Mouse (Mus musculus): ENCODE measurements around the gene Cpne9.

DNA sequence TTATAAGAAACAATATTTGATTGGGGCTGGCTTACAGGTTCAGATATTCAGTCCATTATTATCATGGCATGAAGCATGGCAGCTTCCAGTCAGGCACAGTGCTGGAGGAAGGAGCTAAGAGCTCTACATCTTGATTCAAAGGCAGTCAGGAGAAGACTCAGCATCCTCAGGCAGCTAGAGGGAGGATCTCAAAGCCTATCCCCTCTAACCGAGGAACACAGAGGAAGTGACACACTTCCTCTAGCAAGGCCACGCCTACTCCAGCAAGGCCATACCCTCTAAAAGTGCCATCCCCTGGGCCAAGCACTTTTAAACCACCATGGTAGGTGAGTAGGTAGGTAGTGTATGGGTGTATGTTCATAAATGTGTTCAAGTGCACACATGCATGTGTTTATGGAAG, 48.4 kb downstream of the Cpne9 start:
- no peak for TF ChIP-seq CTCF (IDR thresholded peaks at IDR 0.05; ENCODE audit: low read depth)
- TF ChIP-seq EP300 (IDR thresholded peaks at IDR 0.05; ENCODE audit: low read depth), result no peak
